In the genomic region with DNA sequence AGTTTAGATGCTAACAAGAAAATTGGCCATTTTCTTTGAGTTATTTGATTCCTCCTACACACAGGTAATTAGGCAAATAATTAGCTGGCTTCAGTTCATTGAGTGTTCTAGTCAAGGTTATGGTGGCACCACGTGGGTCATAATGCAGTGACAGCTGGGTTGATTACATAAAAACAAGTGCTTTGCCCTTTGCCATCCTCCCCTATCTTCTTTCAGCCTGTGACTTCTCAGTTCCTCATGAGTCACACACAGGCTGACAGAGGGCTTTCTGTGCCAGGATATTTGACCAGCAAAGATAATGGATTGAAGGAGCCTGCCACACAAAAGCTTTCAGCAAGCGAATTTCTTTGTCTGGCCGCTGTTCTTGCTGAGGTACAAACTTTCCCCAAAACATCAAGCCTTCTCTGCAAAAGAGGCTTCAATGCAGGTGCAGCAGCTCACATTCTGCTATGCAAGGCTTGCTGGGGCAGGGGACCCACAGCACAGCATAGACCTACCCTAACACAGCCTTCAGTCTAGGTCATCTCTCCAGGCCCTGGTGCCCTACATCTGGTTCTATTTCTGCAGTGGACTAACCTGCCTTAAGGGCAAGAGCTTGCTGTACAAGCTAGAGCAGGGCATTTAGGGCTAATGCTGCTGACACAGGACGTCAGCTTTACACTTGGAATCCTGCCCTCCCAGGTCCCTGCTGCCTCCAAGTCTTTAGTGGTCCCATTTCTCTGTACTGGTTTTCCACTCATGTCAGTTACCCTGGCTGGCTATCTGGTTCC, we compare ENCODE assay signal across 10 mouse cellular contexts. TPM values are rescaled to one million over a fixed set of nuclear protein-coding genes. Genes with fewer than 3 reads are reported as not detected.
DNase-seq lines count a peak whose midpoint lies in the region; ATAC-seq and TF ChIP-seq lines count a peak whose summit lies in the region.
"Had no signal": no experiment of that assay in that cellular context is flagged by ENCODE, and none has a peak within 500 bp of the region (broad histone marks: within the 10 kb centered on the region; RNA-seq: fewer than 3 reads in every experiment).

No protein-coding gene starts in this region.

- H3K4me1 ChIP-seq in embryonic facial prominence, embryonic 10.5 days: peaks cover 9% of the 10 kb centered on the region
- no peaks in the 10 kb centered on the region for H3K4me1 ChIP-seq in kidney, embryonic 14.5 days (ENCODE audit: control insufficient read depth, insufficient read depth, low read length)
- H3K4me1 ChIP-seq in midbrain, embryonic 16.5 days (ENCODE audit: control insufficient read depth, insufficient read depth, low read length): no peaks in the 10 kb centered on the region
- no peaks in the 10 kb centered on the region for H3K4me1 ChIP-seq in hindbrain, embryonic 16.5 days (ENCODE audit: control insufficient read depth, insufficient read depth, low read depth, low read length)
- no peaks in the 10 kb centered on the region for H3K4me1 ChIP-seq in forebrain, embryonic 10.5 days
- H3K4me1 ChIP-seq: lung, embryonic 15.5 days had no signal

- no peak overlapping the region for H3K4me3 ChIP-seq in C2C12 (ENCODE audit: insufficient read depth, poor library complexity, severe bottlenecking)
- H3K4me3 ChIP-seq in embryonic facial prominence, embryonic 10.5 days: no peak overlapping the region
- H3K4me3 ChIP-seq in kidney, embryonic 14.5 days (ENCODE audit: low read length): no peak overlapping the region
- H3K4me3 ChIP-seq in midbrain, embryonic 16.5 days (ENCODE audit: low read depth, low read length): no peak overlapping the region
- H3K4me3 ChIP-seq in hindbrain, embryonic 16.5 days (ENCODE audit: low read length): no peak overlapping the region
- H3K4me3 ChIP-seq in forebrain, embryonic 10.5 days: no peak overlapping the region
- H3K4me3 ChIP-seq: lung, embryonic 15.5 days had no signal

- H3K9me3 ChIP-seq in embryonic facial prominence, embryonic 10.5 days: 0 out of 2 replicates have a peak, but pooled peaks cover 6% of the 10 kb centered on the region
- H3K9me3 ChIP-seq in kidney, embryonic 14.5 days (ENCODE audit: control insufficient read depth, low read length): peaks cover 4% of the 10 kb centered on the region; the same call in 1 of the 2 replicates
- H3K9me3 ChIP-seq in midbrain, embryonic 16.5 days (replicated peaks; ENCODE audit: control insufficient read depth, low read length, poor library complexity, severe bottlenecking): no peaks in the 10 kb centered on the region
- no peaks in the 10 kb centered on the region for H3K9me3 ChIP-seq in hindbrain, embryonic 16.5 days (ENCODE audit: control insufficient read depth, low read length)
- H3K9me3 ChIP-seq in forebrain, embryonic 10.5 days: 0 out of 2 replicates have a peak, but pooled peaks cover 3% of the 10 kb centered on the region
- H3K9me3 ChIP-seq: lung, embryonic 15.5 days had no signal

- no peak for TF ChIP-seq CTCF in C2C12 (IDR thresholded peaks at IDR 0.05; ENCODE audit: control insufficient read depth, insufficient read depth, insufficient read length)

- ATAC-seq in kidney, embryonic 14.5 days (ENCODE audit: low FRiP score, low TSS enrichment): peak; percentile 43; the same call in 1 of the 2 replicates
- ATAC-seq in midbrain, embryonic 16.5 days: no peak
- no peak for ATAC-seq in hindbrain, embryonic 16.5 days
- ATAC-seq: CD4-positive, CD25-positive, alpha-beta regulatory T cell, adult 4 months had no signal

- DNase-seq in cerebellum, adult 8-10 months: peak; percentile 2
- no peak for DNase-seq in cerebellum, postnatal 4 days (ENCODE audit: low spot score in 2 of 2)
- peak; percentile 10 for DNase-seq in embryonic facial prominence, embryonic 10.5 days (ENCODE audit: low spot score)
- DNase-seq in forebrain, embryonic 10.5 days (ENCODE audit: extremely low spot score, low spot score): no peak

- no peak overlapping the region for H3K4me2 ChIP-seq in kidney, embryonic 14.5 days (replicated peaks; ENCODE audit: low read depth, low read length)
- H3K4me2 ChIP-seq in midbrain, embryonic 16.5 days (ENCODE audit: low read length): no peak overlapping the region
- no peak overlapping the region for H3K4me2 ChIP-seq in hindbrain, embryonic 16.5 days (ENCODE audit: low read length)
- H3K4me2 ChIP-seq: lung, embryonic 15.5 days had no signal

- no peaks in the 10 kb centered on the region for H3K79me2 ChIP-seq in C2C12 (ENCODE audit: control insufficient read depth, insufficient read depth)

- H3K27me3 ChIP-seq in C2C12 (ENCODE audit: control insufficient read depth, insufficient read depth, insufficient read length): no peaks in the 10 kb centered on the region
- no peaks in the 10 kb centered on the region for H3K27me3 ChIP-seq in embryonic facial prominence, embryonic 10.5 days (replicated peaks; ENCODE audit: low read depth, poor library complexity, severe bottlenecking)
- no peaks in the 10 kb centered on the region for H3K27me3 ChIP-seq in kidney, embryonic 14.5 days (ENCODE audit: control insufficient read depth, insufficient read depth, low read length)
- no peaks in the 10 kb centered on the region for H3K27me3 ChIP-seq in midbrain, embryonic 16.5 days (ENCODE audit: control insufficient read depth, insufficient read depth, low read depth, low read length)
- H3K27me3 ChIP-seq in hindbrain, embryonic 16.5 days (replicated peaks; ENCODE audit: control insufficient read depth, insufficient read depth, low read length): no peaks in the 10 kb centered on the region
- no peaks in the 10 kb centered on the region for H3K27me3 ChIP-seq in forebrain, embryonic 10.5 days (ENCODE audit: poor library complexity, severe bottlenecking)
- H3K27me3 ChIP-seq: lung, embryonic 15.5 days had no signal

- 0 out of 2 replicates have a peak overlapping the region, but pooled peaks have one; percentile 24 for H3K27ac ChIP-seq in embryonic facial prominence, embryonic 10.5 days (replicated peaks)
- H3K27ac ChIP-seq in kidney, embryonic 14.5 days (ENCODE audit: low read depth, low read length): no peak overlapping the region
- H3K27ac ChIP-seq in midbrain, embryonic 16.5 days (ENCODE audit: low read length): no peak overlapping the region
- H3K27ac ChIP-seq in hindbrain, embryonic 16.5 days (ENCODE audit: low read depth, low read length): no peak overlapping the region
- H3K27ac ChIP-seq in forebrain, embryonic 10.5 days: no peak overlapping the region
- H3K27ac ChIP-seq: lung, embryonic 15.5 days had no signal

- H3ac ChIP-seq in C2C12 (ENCODE audit: control insufficient read depth, insufficient read length, low read depth): no peak overlapping the region

- no peaks in the 10 kb centered on the region for H3K36me3 ChIP-seq in C2C12 (ENCODE audit: control insufficient read depth, insufficient read depth)
- no peaks in the 10 kb centered on the region for H3K36me3 ChIP-seq in embryonic facial prominence, embryonic 10.5 days (replicated peaks)
- no peaks in the 10 kb centered on the region for H3K36me3 ChIP-seq in kidney, embryonic 14.5 days (ENCODE audit: control insufficient read depth, insufficient read depth, low read length)
- no peaks in the 10 kb centered on the region for H3K36me3 ChIP-seq in midbrain, embryonic 16.5 days (ENCODE audit: control insufficient read depth, insufficient read depth, low read length)
- H3K36me3 ChIP-seq in hindbrain, embryonic 16.5 days (ENCODE audit: control insufficient read depth, insufficient read depth, low read length): no peaks in the 10 kb centered on the region
- no peaks in the 10 kb centered on the region for H3K36me3 ChIP-seq in forebrain, embryonic 10.5 days (replicated peaks)
- H3K36me3 ChIP-seq: lung, embryonic 15.5 days had no signal

- WGBS in embryonic facial prominence, embryonic 10.5 days: 46% methylated on average over 4 of the region's 4 CpGs
- 38% methylated on average over 4 of the region's 4 CpGs for WGBS in kidney, embryonic 14.5 days
- WGBS in midbrain, embryonic 16.5 days: 64% methylated on average over 4 of the region's 4 CpGs
- WGBS in hindbrain, embryonic 16.5 days: 61% methylated on average over 4 of the region's 4 CpGs
- WGBS in forebrain, embryonic 10.5 days: 66% methylated on average over 4 of the region's 4 CpGs

- H3K79me3 ChIP-seq in C2C12 (ENCODE audit: low read depth): no peaks in the 10 kb centered on the region

- H3K9ac ChIP-seq in kidney, embryonic 14.5 days (ENCODE audit: low read depth, low read length): no peak overlapping the region
- H3K9ac ChIP-seq in midbrain, embryonic 16.5 days (ENCODE audit: low read depth, low read length): no peak overlapping the region
- no peak overlapping the region for H3K9ac ChIP-seq in hindbrain, embryonic 16.5 days (ENCODE audit: low read depth, low read length)
- H3K9ac ChIP-seq: lung, embryonic 15.5 days had no signal

TF ChIP-seq in C2C12, 6 proteins besides CTCF, POLR2A, EP300 and RAD21 (continues in another document):
- TF ChIP-seq USF1 (IDR thresholded peaks at IDR 0.05; ENCODE audit: low read depth): peak; percentile 69
- TF ChIP-seq FOSL1 (IDR thresholded peaks at IDR 0.05; ENCODE audit: insufficient read depth, low read length, poor library complexity, severe bottlenecking): no peak

RNA-seq across cellular contexts. Expression of a gene that starts 30.7 kb away (rescaled TPM):
- polyA plus RNA-seq in C2C12 (2012; fragmentation: generic; extraction: Trizol): 0.66 TPM
- polyA plus RNA-seq in embryonic facial prominence, embryonic 10.5 days (2016; fragmentation: Nextera tagmentation; extraction: Ambion mirVana): 2.1 and 2.5 TPM in 2 replicates
- 1.8 and 3.2 TPM in 2 replicates for polyA plus RNA-seq in kidney, embryonic 14.5 days (2014; fragmentation: Nextera tagmentation; extraction: Ambion mirVana)
- polyA plus RNA-seq in midbrain, embryonic 16.5 days (2015; fragmentation: Nextera tagmentation; extraction: Ambion mirVana): 1.8 TPM in 2 replicates
- polyA plus RNA-seq in hindbrain, embryonic 16.5 days (2015; fragmentation: Nextera tagmentation; extraction: Ambion mirVana): 1.8 and 2.2 TPM in 2 replicates
- 3.3 and 3.7 TPM in 2 replicates for polyA plus RNA-seq in forebrain, embryonic 10.5 days (2016; fragmentation: Nextera tagmentation; extraction: Ambion mirVana)

RNA-seq across cellular contexts. Expression of a gene that starts 31.3 kb away (rescaled TPM):
- 0.41 TPM for polyA plus RNA-seq in C2C12 (2012; fragmentation: generic; extraction: Trizol)
- polyA plus RNA-seq in embryonic facial prominence, embryonic 10.5 days (2016; fragmentation: Nextera tagmentation; extraction: Ambion mirVana): 2.3 and 2.8 TPM in 2 replicates
- 1.7 and 3.2 TPM in 2 replicates for polyA plus RNA-seq in kidney, embryonic 14.5 days (2014; fragmentation: Nextera tagmentation; extraction: Ambion mirVana)
- 1.3 and 1.4 TPM in 2 replicates for polyA plus RNA-seq in midbrain, embryonic 16.5 days (2015; fragmentation: Nextera tagmentation; extraction: Ambion mirVana)
- 1.4 and 1.5 TPM in 2 replicates for polyA plus RNA-seq in hindbrain, embryonic 16.5 days (2015; fragmentation: Nextera tagmentation; extraction: Ambion mirVana)
- polyA plus RNA-seq in forebrain, embryonic 10.5 days (2016; fragmentation: Nextera tagmentation; extraction: Ambion mirVana): 4.6 and 5.1 TPM in 2 replicates

RNA-seq across cellular contexts. Expression of a gene that starts 36.3 kb away (rescaled TPM):
- polyA plus RNA-seq in C2C12 (2012; fragmentation: generic; extraction: Trizol): 0.02 TPM
- polyA plus RNA-seq in embryonic facial prominence, embryonic 10.5 days (2016; fragmentation: Nextera tagmentation; extraction: Ambion mirVana): 0.26 and 0.43 TPM in 2 replicates
- 0.36 and 0.81 TPM in 2 replicates for polyA plus RNA-seq in kidney, embryonic 14.5 days (2014; fragmentation: Nextera tagmentation; extraction: Ambion mirVana)
- polyA plus RNA-seq in midbrain, embryonic 16.5 days (2015; fragmentation: Nextera tagmentation; extraction: Ambion mirVana): 0.15 and 0.27 TPM in 2 replicates
- 0.34 and 0.53 TPM in 2 replicates for polyA plus RNA-seq in hindbrain, embryonic 16.5 days (2015; fragmentation: Nextera tagmentation; extraction: Ambion mirVana)
- polyA plus RNA-seq in forebrain, embryonic 10.5 days (2016; fragmentation: Nextera tagmentation; extraction: Ambion mirVana): 0.11 and 0.17 TPM in 2 replicates

Comparison
In these comparisons a context has a peak if more than half of its experiments do, and no peak if none do; other contexts are left out.
1. DNase-seq: peak in cerebellum, adult 8-10 months (single experiment) and embryonic facial prominence, embryonic 10.5 days (single experiment); none in cerebellum, postnatal 4 days (0 of 2) and forebrain, embryonic 10.5 days (single experiment).